Mouse (Mus musculus): ENCODE measurements around the gene Syf2. TPM values are rescaled to one million over a fixed set of nuclear protein-coding genes. Genes with fewer than 3 reads are reported as not detected.
"Not testable (repeated sequence)": the region's sequence is repeated elsewhere in the genome, so short reads cannot be mapped to it uniquely, and the experiment has no call there.

The Syf2 gene
- 76.6 and 80.6 TPM in 2 replicates for polyA plus RNA-seq (2015; fragmentation: Nextera tagmentation; extraction: Ambion mirVana)

GRCm38 (mm10) chr4:134930684-134931481, at the start of gene Syf2:
Gene Syf2, plus strand, starts transcription at chr4:134930898.
- under 1% methylated on average over 68 of the region's 68 CpGs for WGBS
- Histone ChIP-seq H3K9me3 (no peaks in the 10 kb centered on the region), H3K4me2 (peak within 1 kb of the TSS; percentile 82), H3K9ac (peak within 1 kb of the TSS; percentile 74), H3K27me3 (no peaks in the 10 kb centered on the region), H3K4me1 (peaks cover 26% of the 10 kb centered on the region), H3K27ac (peak within 1 kb of the TSS; percentile 85), H3K36me3 (peaks cover 60% of the 10 kb centered on the region), H3K4me3 (peak within 1 kb of the TSS; percentile 99)
- ATAC-seq (ENCODE audit: insufficient number of reproducible peaks, low FRiP score, low TSS enrichment, low read depth): peak; percentile 93

DNA sequence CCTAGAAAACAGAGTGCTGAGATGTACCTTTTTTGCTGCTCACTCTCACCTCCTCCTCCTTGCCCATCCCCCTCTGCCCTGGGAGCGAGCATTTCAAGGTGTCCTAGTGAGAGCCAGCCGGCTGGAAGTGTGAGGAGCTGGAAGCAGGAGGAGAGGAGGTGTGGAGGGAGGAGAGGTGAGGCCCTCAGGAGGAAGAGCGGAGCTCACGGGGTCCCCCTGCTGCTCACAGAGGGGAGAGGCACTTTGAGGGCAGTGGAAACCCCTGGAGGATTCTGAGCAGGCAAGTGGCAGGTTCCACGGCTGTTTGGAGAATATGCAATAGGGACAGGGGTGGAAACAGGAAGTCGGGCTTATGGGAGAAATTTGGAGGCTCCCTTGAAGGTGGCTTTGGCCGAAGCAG, 47.4 kb upstream of the Syf2 start:
- no peak overlapping the region for H3K4me2 ChIP-seq
- H3K27ac ChIP-seq: no peak overlapping the region
- no peak for ATAC-seq (ENCODE audit: insufficient number of reproducible peaks, low FRiP score, low TSS enrichment, low read depth)
- H3K27me3 ChIP-seq: no peaks in the 10 kb centered on the region
- H3K4me3 ChIP-seq: no peak overlapping the region
- WGBS: 31% methylated on average over 7 of the region's 7 CpGs
- H3K4me1 ChIP-seq: peaks cover 11% of the 10 kb centered on the region
- H3K9ac ChIP-seq: no peak overlapping the region
- H3K36me3 ChIP-seq: no peaks in the 10 kb centered on the region
- no peaks in the 10 kb centered on the region for H3K9me3 ChIP-seq

DNA sequence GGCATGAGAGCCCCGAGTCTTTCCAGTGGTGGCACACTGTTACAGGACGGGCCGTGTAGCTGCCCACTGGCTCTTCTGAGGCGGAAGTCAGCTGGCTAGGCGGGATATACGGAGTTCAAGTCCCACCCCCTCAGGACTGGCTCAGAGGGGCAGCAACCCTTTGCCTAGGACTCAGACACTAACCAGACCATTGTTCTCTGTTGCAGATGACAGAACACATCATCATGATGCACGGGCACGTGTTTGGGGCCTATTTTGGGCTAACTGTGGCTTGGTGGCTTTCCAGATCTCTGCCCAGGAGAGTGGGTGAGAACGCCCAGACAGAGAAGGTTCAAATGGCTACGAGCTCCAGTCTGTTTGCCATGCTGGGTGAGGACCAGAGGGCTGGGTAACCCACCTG, 46.9 kb upstream of the Syf2 start:
- Histone ChIP-seq H3K4me1 (peaks cover 11% of the 10 kb centered on the region), H3K27ac (no peak overlapping the region), H3K9ac (no peak overlapping the region), H3K4me2 (no peak overlapping the region), H3K4me3 (no peak overlapping the region), H3K27me3 (no peaks in the 10 kb centered on the region), H3K36me3 (no peaks in the 10 kb centered on the region), H3K9me3 (no peaks in the 10 kb centered on the region)
- 84% methylated on average over 10 of the region's 10 CpGs for WGBS
- no peak for ATAC-seq (ENCODE audit: insufficient number of reproducible peaks, low FRiP score, low TSS enrichment, low read depth)

DNA sequence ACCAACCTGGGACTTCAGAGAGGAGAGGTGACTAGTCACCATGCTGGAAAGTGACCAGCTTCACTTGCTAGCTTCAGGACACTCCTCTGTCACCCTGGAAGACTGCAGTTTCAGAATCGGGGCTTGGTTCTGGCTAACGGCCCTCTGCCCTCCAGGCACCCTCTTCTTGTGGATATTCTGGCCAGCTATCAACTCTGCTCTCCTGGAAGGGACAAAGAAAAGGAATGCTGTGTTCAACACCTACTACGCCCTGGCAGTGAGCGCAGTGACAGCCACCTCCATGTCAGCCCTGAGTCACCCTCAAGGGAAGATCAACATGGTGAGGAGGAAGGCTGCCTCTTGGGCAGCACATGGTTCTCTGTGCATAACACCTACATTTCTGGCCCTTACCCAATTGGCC, 46.3 kb upstream of the Syf2 start:
- Histone ChIP-seq H3K4me2 (no peak overlapping the region), H3K27ac (no peak overlapping the region), H3K4me1 (peaks cover 6% of the 10 kb centered on the region), H3K9me3 (no peaks in the 10 kb centered on the region), H3K9ac (no peak overlapping the region), H3K27me3 (no peaks in the 10 kb centered on the region), H3K4me3 (no peak overlapping the region), H3K36me3 (no peaks in the 10 kb centered on the region)
- ATAC-seq (ENCODE audit: insufficient number of reproducible peaks, low FRiP score, low TSS enrichment, low read depth): no peak
- 86% methylated on average over 4 of the region's 4 CpGs for WGBS

DNA sequence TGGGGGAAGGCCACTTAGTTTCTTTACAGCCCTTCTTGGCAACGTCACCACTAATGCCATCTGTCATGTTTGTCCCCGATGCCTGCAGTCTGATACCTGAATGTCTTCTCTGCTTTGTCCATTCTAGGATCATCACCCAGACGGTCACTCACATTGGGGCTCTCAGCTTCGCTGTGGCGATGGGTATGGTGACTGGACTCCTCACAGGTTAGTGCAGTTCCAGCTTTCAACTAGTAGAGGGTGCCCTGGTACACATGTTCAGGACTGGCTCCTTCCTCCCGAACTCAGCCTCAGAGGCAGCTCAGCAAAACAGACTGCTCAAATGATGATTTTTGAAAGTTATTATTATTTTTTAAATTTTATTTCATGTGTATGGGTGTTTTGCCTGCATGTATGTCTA, 38.6 kb upstream of the Syf2 start:
- H3K4me2 ChIP-seq: no peak overlapping the region
- ATAC-seq (ENCODE audit: insufficient number of reproducible peaks, low FRiP score, low TSS enrichment, low read depth): no peak
- peaks cover 19% of the 10 kb centered on the region for H3K36me3 ChIP-seq
- H3K27me3 ChIP-seq: no peaks in the 10 kb centered on the region
- no peak overlapping the region for H3K27ac ChIP-seq
- H3K4me1 ChIP-seq: no peaks in the 10 kb centered on the region
- no peak overlapping the region for H3K9ac ChIP-seq
- H3K9me3 ChIP-seq: no peaks in the 10 kb centered on the region
- no peak overlapping the region for H3K4me3 ChIP-seq
- WGBS: 77% methylated on average over 6 of the region's 6 CpGs

DNA sequence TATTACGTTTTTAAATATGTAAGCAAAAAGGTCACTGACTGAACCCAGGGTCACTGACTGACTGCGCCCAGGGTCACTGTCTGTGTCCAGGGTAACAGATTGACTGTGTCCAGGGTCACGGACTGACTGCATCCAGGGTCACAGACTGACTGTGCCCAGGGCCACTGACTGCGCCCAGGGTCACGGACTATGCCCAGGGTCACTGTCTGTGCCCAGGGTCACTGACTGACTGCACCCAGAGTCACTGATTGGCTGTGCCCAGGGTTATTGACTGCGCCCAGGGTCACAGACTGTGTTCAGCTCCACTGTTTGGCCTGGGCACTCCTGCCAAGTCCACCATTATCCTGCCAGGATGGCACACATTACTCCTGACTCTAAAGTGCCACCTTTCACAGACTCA, 33.4 kb upstream of the Syf2 start:
- no peaks in the 10 kb centered on the region for H3K4me1 ChIP-seq
- H3K9ac ChIP-seq: no peak overlapping the region
- no peaks in the 10 kb centered on the region for H3K27me3 ChIP-seq
- H3K36me3 ChIP-seq: peaks cover 69% of the 10 kb centered on the region
- no peak overlapping the region for H3K4me3 ChIP-seq
- ATAC-seq (ENCODE audit: insufficient number of reproducible peaks, low FRiP score, low TSS enrichment, low read depth): no peak
- H3K9me3 ChIP-seq: no peaks in the 10 kb centered on the region
- no peak overlapping the region for H3K27ac ChIP-seq
- WGBS: 92% methylated on average over 6 of the region's 6 CpGs
- H3K4me2 ChIP-seq: no peak overlapping the region

DNA sequence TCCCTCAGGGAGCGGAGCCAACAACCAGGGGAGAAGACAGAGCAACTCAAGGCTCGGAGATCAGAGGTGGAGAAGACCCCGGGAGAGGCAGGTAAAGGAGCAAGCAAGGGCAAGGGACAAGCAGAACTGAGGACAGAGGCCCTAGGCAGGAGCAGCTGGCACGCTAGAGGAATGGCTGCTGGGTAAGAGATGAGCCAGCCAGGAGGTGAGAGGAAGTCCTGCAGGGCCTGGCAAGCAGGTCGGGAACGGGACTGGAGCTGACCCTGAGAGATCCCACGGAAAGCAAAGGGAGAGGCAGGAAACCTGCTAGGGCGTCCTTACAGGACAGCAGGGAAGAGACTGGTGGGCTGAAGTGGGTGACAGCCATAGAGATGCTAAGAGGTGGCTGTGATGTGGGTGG, 29.6 kb upstream of the Syf2 start:
- Histone ChIP-seq H3K9me3 (no peaks in the 10 kb centered on the region), H3K4me1 (no peaks in the 10 kb centered on the region), H3K27ac (no peak overlapping the region), H3K27me3 (no peaks in the 10 kb centered on the region), H3K36me3 (peaks cover 98% of the 10 kb centered on the region), H3K9ac (no peak overlapping the region), H3K4me2 (no peak overlapping the region), H3K4me3 (no peak overlapping the region)
- WGBS: 92% methylated on average over 8 of the region's 8 CpGs
- ATAC-seq (ENCODE audit: insufficient number of reproducible peaks, low FRiP score, low TSS enrichment, low read depth): no peak

- no peak overlapping the region for H3K9ac ChIP-seq
Observed at GRCm38 (mm10) chr4:134903046-134903445, 27.7 kb upstream of the Syf2 start.

GRCm38 (mm10) chr4:134911406-134911805, 19.3 kb upstream of the Syf2 start:
- H3K9ac ChIP-seq; H3K9me3 ChIP-seq; H3K27ac ChIP-seq; ATAC-seq (ENCODE audit: insufficient number of reproducible peaks, low FRiP score, low TSS enrichment, low read depth); H3K27me3 ChIP-seq; H3K4me3 ChIP-seq; H3K4me2 ChIP-seq: not testable (repeated sequence)
- H3K36me3 ChIP-seq: peaks cover 49% of the 10 kb centered on the region
- 92% methylated on average over 8 of the region's 8 CpGs for WGBS
- H3K4me1 ChIP-seq: peaks cover 15% of the 10 kb centered on the region

More at GRCm38 (mm10) chr4:134903046-134903445, 27.7 kb upstream of the Syf2 start:
- Histone ChIP-seq H3K9me3 (no peaks in the 10 kb centered on the region), H3K36me3 (peaks cover 98% of the 10 kb centered on the region), H3K4me1 (no peaks in the 10 kb centered on the region), H3K27ac (no peak overlapping the region), H3K4me2 (no peak overlapping the region), H3K27me3 (no peaks in the 10 kb centered on the region), H3K4me3 (no peak overlapping the region)
- 77% methylated on average over 7 of the region's 7 CpGs for WGBS
- no peak for ATAC-seq (ENCODE audit: insufficient number of reproducible peaks, low FRiP score, low TSS enrichment, low read depth)

DNA sequence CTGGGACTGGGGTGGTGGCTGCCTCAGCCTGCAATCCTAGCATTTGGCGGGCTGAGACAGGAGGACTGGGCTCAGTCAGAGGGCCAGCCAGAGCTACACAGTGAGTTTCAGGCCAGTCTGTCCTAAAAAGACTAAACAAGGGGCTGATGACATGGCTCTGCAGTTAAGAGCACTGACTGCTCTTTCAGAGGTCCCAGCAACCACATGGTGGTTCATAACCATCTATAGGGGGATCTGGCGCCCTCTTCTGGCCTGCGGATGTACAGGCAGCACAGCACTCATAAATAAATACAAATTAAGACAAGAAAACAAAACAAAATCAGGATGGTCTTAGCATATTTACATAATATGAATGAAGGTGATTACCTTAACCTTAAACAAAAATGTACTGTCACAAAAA, 17.3 kb upstream of the Syf2 start:
- Histone ChIP-seq H3K4me1 (peaks cover 15% of the 10 kb centered on the region), H3K9me3 (no peaks in the 10 kb centered on the region), H3K4me2 (peak overlapping the region; percentile 46), H3K36me3 (peaks cover 29% of the 10 kb centered on the region), H3K27ac (no peak overlapping the region), H3K4me3 (peak overlapping the region; percentile 76; the same call in 1 of the 2 replicates), H3K27me3 (no peaks in the 10 kb centered on the region), H3K9ac (no peak overlapping the region)
- WGBS: 38% methylated on average over 3 of the region's 3 CpGs
- no peak for ATAC-seq (ENCODE audit: insufficient number of reproducible peaks, low FRiP score, low TSS enrichment, low read depth)

DNA sequence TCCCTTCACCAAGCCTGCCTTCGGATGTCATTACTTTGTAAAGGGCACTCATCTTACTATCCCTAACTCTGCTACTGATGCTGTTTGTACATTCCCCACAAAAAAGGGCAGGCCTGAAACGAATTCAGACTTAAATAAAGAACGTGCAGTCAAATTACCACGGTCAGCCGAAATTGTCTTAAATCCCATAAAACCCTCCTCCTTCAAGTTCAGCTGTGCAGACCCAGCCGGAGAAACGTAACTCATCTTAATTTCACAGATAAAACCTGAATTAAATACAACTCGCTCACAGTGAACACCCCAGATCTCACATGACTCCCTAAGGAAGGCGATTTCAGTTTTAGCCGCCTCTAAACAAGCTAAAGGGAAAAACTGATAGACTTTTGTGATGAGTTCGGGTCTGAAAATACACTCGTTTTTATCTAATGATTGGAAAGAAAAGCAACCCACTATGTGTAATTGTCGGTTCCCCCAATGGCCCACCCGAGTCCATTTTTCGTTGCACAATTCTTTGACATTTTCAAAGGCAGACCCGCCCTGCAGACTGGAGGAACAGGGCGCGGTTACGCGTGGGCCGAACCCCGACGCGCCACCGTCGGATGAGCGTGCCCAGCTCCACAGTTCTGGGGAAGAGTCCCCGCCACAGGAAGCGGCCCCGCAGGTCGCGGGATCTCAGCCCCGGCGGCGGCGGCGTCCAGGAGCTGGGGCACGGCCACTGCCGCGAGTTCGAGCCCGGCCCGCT, 16.4 kb upstream of the Syf2 start:
- H3K4me3 ChIP-seq: peak overlapping the region; percentile 76
- WGBS: under 1% methylated on average over 43 of the region's 43 CpGs
- peaks cover 20% of the 10 kb centered on the region for H3K36me3 ChIP-seq
- no peaks in the 10 kb centered on the region for H3K27me3 ChIP-seq
- H3K9me3 ChIP-seq: no peaks in the 10 kb centered on the region
- ATAC-seq (ENCODE audit: insufficient number of reproducible peaks, low FRiP score, low TSS enrichment, low read depth): peak; percentile 61; the same call in 1 of the 2 replicates
- peaks cover 15% of the 10 kb centered on the region for H3K4me1 ChIP-seq
- peak overlapping the region; percentile 91 for H3K27ac ChIP-seq
- H3K4me2 ChIP-seq: peak overlapping the region; percentile 46
- H3K9ac ChIP-seq: peak overlapping the region; percentile 85

GRCm38 (mm10) chr4:134914864-134915209, 15.9 kb upstream of the Syf2 start, which contains the start of gene Tmem50a:
Gene Tmem50a, minus strand, starts transcription at chr4:134915024.
- 0% methylated on average over 25 of the region's 25 CpGs for WGBS

More at GRCm38 (mm10) chr4:134914864-134915209, 15.9 kb upstream of the Syf2 start, which contains the start of gene Tmem50a:
- Histone ChIP-seq H3K36me3 (peaks cover 17% of the 10 kb centered on the region), H3K4me3 (peak within 1 kb of the TSS; percentile 76), H3K27me3 (no peaks in the 10 kb centered on the region), H3K4me1 (peaks cover 15% of the 10 kb centered on the region), H3K4me2 (peak within 1 kb of the TSS; percentile 46), H3K9me3 (no peaks in the 10 kb centered on the region), H3K9ac (peak within 1 kb of the TSS; percentile 85), H3K27ac (peak within 1 kb of the TSS; percentile 91)
- peak; percentile 88 for ATAC-seq (ENCODE audit: insufficient number of reproducible peaks, low FRiP score, low TSS enrichment, low read depth)

Measured in limb, embryonic 15.5 days (tissue).